Mouse (Mus musculus): Measurements from ENCODE around the gene Gm47995.

GRCm38 (mm10) chr1:151156129-151156528 lies 42.1 kb upstream of the Gm47995 start:
- TF ChIP-seq CTCF (IDR thresholded peaks at IDR 0.05; ENCODE audit: control insufficient read depth, insufficient read depth, insufficient read length) (no peak), USF1 (IDR thresholded peaks at IDR 0.05; ENCODE audit: low read depth) (no peak), MAX (IDR thresholded peaks at IDR 0.05) (no peak), MYOG (IDR thresholded peaks at IDR 0.05; ENCODE audit: control insufficient read depth, extremely low read depth, insufficient read length) (no peak)

Data from C2C12 (cell line).